Mouse (Mus musculus): ENCODE results near the gene Smg7.

DNA sequence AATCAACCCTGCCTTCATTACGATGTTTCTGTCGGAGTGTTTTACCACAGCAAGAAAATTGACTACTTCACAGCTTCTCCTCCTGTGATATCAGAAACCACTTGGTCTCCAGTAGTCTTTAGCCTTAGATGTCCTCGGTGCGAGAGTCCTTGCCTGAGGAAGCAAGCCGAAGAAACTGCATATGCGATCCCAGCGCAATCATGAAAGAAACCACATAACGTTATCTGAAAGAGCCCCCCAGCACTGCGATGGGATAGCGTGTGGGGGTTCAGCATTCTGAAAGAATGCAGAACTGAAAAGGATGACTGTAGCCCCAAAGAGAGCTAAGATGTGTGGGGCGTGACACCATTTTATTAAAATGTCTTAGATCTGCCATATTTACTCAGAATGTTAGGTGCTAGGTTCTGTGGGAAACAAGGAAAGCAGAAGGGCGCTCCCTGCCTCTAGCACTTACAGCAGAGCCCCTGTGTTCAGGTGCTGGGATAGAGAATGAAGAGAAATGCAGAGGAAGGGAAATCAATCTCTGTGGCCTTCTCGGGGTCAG, 101.7 kb downstream of the Smg7 start:
- no peak for TF ChIP-seq GATA1 (IDR thresholded peaks at IDR 0.05; ENCODE audit: low read length)
- TF ChIP-seq TAL1 (IDR thresholded peaks at IDR 0.05; ENCODE audit: low read length) = no peak
